Mouse (Mus musculus): ENCODE results near the gene Slc25a17. TPM values are rescaled to one million over a fixed set of nuclear protein-coding genes. Genes with fewer than 3 reads are reported as not detected.

Gene Slc25a17
- total RNA-seq, 2 experiments from 2014 or later = 20.5 to 23.1 TPM

DNA sequence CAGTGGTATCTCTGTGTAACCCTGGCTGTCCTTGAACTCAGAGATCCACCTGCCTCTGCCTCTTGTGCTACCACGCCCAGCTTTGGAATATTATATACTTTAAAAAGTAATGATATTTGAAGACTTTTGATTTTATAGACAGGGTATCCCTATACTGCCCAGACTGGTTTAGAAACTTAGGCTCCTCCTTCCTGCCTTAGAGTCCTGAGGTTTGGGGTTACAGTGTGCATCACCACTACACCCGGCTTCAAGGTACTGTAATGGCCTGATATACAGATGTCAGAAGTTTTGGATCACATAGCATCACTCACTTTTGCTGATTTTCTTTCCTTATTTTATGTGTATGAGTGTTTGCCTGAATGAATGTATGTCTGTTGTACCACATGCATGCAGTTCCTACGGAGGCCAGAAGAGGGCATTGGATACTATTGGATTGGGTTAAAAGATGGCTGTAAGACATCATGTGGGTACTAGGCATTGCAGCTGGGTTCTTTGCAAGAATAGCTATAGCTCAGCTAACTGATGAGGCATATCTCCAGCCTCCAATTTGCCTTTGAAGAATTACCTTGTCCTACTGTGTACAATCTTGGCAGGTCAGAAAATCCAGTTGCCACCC lies 5.4 kb downstream of the Slc25a17 start:
- DNase-seq = peak; percentile 32

DNA sequence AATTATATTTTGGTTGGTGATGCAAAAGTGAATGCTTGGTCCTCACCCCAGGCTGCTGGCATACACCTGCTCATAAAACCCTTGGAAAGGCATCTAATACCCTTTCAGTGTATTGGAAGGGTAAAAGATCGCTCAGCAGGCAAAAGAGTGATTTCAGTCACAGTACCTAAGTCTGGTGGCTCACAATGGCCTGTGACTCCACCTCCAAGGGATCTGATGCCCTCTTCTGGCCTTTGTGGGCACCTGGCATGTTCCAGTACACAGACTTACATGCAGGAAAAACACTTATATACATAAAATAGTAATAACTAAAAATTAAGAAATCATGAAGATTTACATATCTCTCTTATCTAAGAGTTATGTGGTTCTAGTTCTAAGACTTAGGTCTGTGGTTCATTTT lies 8.0 kb downstream of the Slc25a17 start:
- no peak for DNase-seq

DNA sequence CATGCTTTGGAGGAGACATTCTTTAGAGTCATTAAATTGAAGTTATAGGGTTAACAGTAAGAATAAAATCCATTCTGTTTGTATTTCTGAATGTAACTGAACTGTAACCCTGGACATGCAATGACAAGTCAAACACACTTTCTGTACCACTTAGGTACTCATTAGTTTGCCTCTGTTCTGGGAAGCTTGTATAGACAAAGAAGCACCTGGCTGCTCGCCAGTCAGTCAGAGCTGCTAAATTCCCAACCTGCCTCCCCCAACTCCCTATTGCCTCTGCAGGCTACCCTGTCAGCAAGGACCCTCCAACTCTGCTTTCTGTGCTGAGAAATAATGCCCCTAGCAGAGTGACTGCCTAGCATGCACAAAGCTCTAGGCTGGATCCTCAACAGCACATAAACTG lies 10.2 kb downstream of the Slc25a17 start:
- no peak for DNase-seq

DNA sequence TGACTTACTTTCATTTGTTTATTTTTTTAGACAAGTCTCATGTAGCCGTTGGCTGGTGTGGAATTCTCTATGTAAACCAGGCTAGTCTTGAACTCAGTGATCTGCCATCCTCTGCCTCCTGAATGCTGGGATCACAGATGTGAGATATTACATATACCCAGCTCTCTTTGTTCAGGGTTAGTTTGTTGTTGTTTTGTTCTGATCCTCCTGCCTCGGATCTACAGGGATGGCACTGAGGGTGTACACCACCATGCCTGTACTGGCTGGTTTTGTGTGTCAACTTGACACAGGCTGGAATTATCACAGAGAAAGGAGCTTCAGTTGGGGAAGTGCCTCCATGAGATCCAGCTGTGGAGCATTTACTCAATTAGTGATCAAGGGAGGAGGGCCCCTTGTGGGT lies 12.2 kb downstream of the Slc25a17 start:
- DNase-seq = no peak

DNA sequence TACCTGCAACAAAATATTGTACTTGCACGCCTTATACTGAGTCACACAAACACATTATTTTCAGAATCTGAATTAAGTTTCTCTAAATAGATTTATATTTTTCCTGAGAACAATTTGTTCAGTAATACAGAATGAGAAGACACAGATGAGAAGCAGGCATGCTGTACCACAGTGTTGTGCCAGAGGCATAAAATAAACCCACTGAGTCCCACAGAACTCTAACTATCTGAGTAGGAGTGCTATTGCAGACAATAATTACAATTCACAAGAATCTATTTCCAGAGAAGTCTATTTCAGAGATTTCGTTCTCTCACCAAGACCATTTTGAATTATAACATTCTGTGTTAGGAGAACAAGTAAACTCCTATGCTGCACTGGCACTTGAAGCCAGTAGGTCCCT lies 13.1 kb downstream of the Slc25a17 start:
- DNase-seq = no peak

DNA sequence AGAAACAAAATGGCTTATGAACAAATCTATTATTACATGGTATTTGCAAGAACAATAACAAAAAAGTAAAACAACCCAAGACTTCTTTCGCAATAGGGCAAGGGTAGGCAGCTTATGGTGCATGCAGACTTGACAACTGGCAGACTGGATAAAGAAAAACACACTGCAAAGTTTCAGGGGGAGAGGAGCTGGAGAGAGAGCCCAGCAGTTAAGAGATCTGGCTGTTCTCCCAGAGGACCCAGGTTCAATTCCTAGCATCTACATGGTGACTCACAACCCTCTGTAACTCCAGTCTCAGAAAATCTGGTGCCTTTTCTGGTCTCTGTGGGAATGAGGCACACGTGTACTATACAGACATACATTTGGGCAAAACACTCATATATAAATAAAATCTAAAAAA lies 19.2 kb downstream of the Slc25a17 start:
- no peak for DNase-seq

DNA sequence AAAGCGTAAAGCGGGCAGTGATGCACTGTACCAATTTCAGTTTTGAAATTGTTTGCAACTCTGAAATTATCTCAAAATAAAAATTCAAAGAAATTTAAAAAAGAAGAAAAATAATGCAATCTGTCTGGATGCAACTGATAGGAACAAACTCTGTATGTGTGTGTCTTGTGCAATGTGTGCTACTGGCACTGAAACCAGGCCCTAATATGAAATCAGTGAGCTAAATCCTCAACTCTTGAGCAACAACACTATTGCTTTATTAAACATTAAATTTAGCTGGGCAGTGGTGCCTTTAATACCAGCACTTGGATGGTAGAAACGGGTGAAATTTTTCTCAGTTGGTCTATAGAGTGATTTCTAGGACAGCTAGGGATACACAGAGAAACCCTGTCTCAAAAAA lies 21.5 kb downstream of the Slc25a17 start:
- no peak for DNase-seq

DNA sequence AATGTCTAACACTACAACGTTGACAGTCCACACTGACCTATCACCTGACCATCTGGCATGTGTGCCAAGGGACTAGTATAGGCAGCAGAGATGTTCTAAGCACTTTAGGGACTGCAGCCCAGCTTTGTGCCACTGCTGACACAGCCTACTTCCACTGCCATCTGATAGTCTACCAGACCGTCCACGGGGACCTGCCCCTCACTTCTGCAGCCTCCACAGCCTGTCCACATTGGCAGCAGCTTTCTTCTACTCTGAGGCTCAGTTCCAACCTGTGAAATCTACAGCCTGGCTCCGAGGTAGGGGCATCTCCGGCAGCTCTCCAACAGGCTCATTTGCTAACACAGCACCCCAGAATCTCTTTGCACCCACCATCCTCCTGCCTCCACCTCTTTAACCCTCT lies 24.1 kb downstream of the Slc25a17 start:
- DNase-seq = no peak

DNA sequence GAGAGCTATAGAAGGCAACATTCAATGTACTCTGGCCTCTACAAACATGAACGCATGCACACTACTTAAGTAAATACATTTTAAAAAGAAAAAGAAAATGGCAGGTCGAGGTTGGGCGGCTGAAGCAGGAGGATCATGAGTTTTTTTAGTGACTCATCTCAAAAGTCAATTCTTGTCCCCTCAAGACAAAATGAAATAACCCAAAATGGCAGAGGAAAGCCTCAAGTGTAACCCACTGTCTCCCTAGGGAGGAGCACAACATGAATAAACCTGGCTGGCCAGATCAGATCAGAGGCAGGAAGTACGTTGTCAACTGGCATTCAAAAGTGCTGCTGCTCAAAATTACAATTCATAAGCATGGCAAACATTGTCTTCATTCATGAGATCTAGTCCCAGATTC lies 28.1 kb downstream of the Slc25a17 start:
- no peak for DNase-seq

DNA sequence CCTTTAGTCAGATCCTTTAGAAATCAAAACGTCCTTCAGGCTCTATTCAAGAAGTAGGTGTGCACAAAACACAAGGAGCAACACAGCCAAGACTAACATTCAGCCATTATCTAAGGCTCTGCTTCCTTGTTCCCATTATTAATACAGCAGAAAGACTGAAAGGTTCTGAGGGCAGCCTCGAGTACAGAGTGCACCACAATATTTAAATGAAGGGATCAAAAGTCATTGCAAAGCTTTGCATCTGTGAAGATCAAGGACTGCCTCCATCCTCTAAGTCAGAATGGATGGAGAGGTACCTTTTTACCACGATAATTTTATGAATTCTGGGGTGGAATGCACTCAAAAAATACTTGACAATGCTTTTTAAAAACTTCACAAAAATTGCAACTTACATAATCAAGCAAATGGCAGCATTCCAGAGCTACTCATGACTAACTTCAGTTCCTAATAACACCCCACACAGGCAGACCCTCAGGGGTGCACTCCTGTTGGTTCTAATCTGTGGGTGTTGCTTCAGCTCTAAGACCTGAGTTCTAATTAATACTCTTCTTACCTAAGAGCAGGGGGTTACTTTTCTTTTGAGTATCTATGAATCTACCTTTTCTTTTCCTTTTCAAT lies 29.7 kb downstream of the Slc25a17 start:
- DNase-seq = no peak

DNA sequence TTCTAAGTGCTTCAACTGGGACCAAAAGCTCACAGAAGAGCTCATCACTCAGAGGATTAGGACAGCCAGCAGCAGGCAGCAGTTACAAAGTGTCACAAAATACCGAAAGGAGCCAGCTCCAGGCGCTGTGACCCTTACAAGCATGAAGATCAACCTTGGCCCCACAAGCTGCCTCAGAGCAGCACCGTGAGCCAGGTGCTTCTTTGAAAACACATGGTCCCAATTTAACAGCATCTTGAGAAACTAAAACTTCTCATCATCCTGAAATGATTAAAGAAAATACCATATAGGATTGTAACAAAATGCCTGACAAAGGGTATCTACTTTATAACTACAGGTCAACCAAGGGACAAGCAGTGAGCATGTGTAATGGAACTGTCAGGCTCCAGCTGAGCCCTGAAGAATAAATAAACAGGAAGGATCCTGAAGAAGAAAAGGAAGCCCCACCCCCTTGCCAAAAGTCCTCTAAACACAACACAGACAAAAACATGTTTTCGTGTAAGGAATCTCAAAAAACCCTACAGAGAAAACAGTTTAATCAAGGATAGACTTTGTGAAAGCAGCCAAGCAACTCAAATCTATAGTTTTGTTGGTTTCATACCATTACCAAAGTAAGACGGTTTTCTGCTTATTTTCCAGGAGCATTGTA lies 30.8 kb downstream of the Slc25a17 start:
- DNase-seq = no peak

DNA sequence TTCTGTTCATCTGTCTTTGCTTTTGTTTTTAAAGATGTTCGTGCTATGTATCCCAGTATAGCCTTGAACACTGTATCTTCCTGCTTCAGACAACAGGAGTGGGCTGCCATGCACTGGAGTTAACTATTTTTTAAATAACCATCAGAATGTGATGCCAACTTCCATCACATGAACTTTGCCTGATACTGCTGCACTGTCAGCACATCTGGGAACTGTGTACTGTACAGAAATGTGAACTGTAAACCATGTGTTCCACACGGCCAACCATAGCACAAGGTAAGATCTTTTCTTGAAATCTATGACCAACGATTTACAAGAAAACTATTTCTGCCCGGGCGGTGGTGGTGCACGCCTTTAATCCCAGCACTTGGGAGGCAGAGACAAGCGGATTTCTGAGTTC lies 33.1 kb downstream of the Slc25a17 start:
- DNase-seq = no peak

DNA sequence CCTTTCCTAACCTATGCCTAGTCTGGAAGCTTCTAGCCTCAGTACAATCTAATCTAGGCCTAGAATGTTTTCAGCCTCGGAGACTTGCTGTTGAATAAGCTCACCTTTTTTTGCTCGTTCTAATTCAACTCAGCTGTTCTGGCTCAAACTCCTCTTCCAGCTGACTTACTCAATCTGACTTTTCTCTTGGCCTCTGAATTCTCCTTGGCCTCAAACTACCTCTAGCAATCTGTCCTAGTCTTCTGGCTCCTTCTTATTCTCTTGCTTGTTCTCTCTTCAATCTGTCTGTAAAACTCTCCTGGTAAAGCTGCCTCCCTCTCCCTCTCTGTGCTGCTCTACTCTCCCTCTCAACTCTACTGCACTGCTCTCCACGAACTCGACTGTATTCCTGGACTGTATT lies 35.6 kb downstream of the Slc25a17 start:
- no peak for DNase-seq

DNA sequence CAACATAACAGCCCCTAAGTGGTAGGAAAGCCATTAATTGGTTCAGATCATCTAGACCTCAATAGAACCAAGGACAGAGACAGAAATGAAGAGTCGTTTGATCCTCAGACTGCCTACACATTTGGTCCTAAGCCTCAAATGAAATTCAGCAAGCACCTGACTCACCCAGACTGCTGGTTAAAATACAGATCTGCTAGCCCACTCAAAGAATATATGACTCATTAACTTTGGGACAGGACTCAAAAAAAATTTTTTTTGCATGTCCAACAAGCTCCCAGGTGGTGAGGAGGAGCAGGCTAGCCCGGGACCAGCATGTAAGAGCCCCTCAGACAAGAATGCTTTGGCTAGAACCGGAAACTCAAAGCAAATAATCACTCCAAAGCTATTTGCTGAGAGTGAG lies 40.5 kb downstream of the Slc25a17 start:
- DNase-seq = no peak

DNA sequence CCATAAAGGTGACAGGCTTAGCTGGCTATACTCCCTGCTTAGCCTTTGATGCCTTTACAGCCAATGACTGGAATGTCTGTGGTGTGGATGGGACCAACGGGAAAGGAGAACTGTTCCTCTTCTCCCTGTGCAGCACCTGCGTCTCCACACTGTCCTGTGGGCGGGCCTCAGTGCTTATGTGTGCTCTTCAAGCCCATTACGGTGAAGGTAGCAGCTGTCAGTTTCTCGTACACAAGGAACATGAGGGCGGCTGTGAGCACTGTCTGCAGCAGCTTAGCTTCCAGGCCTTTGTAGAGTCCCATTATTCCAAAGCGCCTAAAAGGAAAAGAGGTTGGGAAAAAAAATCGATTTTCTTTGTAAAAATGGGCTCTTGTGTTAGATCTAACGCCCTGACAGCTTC lies 41.1 kb downstream of the Slc25a17 start:
- DNase-seq = no peak

DNA sequence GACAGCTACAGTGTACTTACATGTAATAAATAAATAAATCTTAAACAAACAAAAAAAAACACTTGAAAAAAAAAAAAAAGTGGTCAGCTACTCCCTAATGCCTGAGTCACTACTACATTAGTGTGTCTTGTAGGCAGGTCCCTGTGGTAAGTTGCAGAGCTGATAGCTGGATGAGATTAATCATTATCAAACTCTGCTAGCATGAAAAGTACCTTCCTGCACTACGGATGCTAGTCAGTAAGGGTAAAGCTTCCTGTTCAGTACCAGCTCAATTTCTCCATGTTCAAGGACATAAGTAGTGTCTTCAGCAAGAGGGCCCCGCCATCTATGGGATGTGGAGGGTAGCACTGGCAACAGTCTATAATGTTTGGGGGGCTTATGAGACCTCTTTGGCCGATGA lies 46.7 kb downstream of the Slc25a17 start:
- no peak for DNase-seq

DNA sequence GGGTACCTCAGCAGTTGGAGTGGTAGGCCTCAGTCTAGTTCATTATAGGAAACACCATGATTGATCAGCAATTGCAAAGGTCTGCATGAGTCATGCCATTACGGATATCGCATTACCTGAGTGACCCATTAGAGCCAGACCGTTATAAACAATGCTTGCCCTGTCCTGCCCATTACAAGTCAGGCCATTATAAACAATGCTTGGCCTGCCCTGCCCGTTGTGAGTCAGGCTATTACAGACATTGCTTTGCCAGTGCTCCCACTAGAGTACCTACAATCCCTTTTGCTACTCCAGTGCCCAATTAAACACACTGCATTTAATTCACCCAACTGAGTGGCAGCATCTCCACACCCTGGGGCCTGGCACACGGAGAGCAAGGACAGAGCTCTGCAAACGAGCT lies 49.6 kb downstream of the Slc25a17 start:
- no peak for DNase-seq

DNA sequence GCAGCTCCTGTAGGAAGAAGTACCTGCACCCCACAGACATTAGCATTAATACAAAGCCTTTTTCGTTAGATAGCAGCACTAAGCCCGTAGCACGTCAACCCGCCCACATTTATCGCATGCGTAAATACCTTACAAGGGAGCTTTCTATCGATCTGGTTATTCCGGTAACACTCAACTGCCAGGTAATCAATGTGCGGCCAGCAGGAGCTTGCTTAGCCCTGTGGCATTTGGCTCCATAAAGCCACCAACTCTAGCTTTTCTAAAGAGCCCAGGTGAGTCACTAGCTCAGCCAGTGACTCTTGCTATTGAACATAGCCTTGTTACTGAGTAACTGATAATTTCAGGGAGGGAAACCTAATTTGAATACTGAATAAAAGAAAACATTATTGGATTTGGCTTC lies 50.3 kb downstream of the Slc25a17 start:
- no peak for DNase-seq

DNA sequence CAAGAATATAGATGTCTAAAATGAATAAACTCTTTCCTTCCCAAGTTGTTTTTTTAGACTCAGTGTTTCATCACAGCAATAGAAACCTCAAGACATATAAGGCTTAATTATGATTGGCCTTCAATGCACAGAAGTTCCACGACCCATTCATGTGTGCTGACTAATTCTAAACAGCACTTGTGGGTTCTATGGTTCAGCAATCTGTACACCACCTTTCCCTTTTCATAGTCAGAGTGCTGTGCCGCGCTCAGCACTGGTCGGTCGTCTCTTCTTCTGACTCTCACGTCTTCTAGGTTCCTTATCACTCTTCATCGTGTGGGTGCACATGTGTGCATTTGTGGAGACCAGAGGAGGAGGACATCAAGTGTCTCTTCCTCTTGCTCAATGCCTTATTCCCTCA lies 52.6 kb downstream of the Slc25a17 start:
- DNase-seq = no peak

DNA sequence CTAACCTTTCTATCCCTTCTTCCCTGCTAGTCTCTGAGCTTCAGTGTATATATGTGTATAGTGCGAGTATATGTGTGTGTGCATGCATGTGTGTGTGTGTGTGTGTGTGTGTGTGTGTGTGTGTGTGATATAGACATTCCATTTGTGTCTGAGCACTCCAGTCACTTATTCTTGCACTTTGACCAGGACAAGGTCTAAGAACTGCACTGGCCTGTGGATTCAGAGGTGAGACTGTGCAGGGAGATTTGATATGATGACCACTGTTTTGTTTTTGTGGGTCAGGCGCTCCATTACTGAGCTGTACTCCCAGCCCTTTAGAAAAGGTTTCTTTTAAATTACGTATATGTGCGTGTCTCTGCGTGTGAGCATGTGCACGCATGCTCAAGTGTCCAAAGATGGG lies 54.1 kb downstream of the Slc25a17 start:
- DNase-seq = no peak

DNA sequence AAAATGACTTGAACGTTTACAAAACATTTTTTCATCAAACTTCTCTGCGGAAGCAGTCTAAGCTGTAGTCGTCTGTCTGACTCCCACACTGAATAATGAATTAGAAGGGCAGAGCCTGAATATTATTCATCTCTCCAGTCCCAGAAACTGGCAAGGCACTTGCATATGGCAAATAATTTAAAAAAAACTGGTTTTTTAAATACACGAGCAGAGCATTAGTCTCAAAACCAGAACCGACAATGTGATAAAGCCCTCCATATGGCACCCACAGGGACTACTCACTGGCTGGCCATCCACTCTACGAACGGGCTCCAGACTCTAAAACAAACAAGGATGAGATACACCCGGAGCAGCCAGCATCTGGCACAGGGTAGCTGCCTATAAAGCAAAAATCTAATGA lies 55.6 kb downstream of the Slc25a17 start:
- no peak for DNase-seq

DNA sequence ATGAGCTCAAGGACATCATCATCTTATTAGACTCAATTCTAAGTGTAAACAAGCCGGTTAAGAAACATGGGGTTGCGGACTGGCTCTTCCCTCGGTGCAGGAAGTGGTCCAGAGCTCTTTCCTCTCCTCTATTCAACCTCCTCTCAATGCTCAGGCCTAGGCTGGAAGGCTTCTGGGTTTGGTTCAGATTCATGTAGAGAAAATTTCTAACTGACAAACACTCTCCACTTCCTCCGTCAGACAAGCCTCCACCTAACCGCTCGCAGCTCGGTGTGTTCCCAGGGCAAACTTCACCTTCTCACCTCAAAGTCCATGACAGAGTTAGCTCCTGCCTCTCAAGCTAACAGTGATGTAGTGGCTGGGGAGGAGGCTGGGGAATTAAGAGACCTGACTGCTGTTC lies 56.6 kb downstream of the Slc25a17 start:
- DNase-seq = no peak

DNA sequence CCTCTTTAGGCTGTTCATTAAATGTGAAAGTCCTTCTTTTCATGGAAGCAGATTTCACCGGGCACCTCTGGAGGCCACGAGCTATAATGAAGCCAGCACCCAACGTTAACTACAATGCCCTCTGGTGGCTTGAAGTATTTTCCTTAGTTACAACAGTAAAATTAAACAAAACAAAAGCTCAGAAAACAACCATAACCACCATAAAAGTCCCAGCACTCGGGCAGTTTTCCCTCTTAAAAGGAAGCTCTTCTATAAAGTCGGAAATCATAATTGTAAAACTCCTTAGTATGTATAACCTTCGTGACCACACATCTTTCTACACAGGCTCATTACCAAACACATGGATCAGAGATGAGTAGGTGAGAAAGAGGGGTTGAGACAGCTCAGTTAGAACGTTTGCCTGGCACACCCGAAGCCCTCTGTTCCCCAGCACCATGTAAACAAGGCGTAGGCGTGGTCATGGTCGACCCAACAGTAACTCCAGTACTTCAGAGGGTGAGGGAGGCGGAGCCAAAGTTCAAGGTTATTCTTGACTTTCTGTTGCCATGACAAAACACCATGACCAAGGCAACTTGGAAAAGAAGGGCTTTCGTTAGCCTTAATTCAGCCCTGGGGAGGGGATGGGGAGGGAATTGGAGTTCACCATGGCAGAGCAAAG lies 58.3 kb downstream of the Slc25a17 start:
- DNase-seq = no peak

Measured in gastrocnemius, postnatal 10 days (tissue).